Mouse (Mus musculus) spleen, postnatal 10 days (tissue): Measurements from ENCODE around the gene Arid3a.

Source experiments
- DNase-seq, 2 experiments: peaks; one replicate each; pipeline ENCODE4 v3.0.0; 2021 to 2022; ENCODE audit warnings: low spot score in 2 of 2

The Arid3a gene

DNA sequence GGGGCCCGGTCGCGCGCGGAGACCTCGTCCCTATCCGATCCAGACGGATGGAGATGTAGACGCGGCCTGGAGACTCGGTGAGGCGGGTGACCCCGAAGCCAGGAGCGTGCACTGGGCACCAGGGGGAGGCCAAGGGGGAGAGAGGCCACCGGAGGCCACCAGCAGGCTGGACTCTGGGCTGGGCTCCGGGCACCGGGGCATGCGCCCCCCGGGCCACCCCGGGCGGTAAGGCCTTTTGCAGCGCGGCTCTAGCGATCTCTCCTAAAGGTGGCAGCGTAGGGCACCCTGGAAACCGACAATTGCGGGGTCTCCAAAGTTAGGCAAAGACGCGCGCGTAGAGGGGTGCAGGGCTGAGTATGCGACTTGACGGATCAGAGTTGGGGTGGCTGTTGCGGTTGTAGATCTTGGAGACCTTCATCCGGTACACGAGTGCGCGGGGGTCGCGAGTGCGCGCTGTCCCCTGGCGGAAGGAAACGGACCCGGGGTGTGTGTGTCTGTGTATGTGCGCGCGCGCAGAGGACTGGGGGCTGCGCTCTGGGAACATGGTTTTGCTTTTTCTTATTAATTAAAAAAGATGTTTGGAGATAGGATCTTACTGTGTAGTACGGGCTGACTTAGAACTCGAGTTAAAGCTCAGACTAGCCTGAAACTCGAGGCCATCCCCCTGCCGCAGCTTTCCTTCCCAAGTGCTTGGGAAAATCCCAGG is 634 bp downstream of the Arid3a start:
- DNase-seq = peak; percentile 71 to 73

DNA sequence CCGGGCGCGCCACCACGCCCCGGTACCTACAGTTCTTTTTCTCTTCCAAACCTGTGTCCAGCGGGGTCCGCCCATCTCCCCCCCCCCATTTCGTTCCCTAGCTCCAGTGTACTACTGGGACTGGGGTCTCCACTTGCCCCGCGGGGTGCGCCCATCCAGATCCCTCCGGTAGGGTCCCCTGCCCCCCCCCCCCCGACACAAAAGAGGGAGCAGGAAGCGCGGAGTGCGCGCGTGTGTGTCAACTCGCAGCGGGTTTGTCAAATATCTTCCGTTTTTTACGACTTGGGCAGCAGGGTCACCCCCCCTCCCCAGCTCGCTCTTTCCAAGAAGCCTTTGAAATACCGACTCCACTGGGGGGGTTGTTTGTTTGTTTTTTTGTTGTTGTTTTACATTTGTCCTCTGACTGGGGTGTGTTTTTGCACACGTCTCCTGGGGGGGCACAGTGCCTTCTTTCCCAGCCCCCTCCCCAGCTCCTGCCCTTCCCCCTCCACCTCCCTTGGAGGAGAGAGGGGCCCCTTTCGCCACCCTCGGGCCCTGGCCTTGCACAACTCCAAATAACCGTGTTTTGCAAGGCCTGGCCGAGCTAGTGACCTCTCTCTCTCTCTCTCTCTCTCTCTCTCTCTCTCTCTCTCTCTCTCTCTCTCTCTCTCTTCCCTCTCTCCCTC is 1.3 kb downstream of the Arid3a start:
- peak in 1 of 2 experiments; percentile 57 for DNase-seq

DNA sequence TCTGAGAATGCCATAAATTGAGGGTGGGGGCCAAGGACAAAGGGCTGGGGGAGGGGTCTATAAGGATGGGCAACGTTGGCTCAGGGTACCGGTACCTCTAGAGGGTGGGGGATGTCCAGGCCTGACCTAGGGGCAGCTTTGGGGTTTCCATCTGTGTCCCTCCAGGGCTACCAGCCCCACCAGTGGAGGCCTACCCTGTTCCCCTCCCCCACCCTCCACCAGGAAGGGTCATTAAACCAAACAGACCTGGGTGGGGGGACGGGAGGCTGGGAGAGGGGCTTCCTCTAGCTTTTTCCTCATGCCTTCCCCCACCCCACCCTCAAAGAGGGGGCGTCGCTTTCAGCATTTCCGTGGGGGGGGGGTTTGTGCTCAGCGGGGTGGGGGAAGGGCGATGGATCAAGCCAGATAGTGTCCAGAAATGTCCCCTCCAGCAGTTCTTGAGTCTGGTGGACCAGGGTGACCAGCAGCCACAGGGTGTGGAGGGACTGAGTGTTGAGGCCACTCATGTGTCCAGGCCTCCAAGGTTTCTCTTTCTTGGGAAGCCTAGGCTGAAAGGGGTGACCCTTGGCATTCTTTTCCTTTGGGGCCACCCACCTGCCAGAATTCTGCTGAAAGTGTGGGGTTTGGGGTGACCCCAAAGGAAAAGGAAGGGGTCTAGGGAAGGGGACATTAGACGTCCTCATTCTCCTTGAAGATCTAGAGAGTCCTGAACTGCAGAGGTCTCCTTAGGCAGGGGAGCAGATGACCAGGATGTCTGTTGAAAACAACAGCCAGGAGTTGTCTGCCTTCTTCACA is 2.3 kb downstream of the Arid3a start:
- no peak for DNase-seq

DNA sequence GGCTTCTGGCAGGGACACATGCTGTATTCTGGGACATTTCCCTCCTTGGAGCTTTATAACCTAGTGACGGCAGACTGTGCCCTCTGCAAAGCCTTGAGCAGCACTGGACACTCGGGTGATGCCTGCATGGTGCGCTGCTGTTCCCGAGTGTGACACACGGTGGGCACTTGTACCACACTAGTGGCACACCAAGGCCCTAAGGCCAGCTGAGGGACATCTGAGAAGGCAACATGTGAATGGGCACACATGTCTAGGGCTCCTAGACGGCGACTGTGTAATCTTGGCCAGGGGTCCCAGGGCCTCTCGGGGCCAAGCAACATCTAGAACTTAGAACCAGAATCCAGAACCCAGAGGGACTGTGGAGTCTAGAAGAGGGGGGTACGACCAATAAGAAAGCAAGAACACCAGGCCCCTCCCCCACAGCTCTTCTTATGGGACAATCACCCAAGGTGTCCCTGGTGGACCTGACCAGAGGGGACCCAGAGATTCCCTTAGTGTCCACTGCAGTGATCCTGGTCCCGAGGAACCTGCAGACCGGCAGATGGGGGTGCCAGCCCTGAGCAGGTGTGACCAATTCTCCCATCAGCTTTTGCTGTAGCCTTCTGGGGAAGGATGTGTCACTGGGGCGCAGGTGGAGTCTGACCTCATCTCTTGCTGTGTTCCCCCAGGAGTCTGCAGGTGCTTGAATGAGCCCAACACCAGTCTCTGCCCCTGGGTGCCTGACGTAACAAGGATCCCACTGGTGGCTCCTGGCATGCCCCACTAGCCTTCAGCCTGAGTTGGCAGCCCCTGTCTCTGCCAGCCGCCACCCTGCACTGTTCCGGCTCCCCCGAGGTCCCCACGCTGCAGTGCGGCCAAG is 3.4 kb downstream of the Arid3a start:
- no peak for DNase-seq

DNA sequence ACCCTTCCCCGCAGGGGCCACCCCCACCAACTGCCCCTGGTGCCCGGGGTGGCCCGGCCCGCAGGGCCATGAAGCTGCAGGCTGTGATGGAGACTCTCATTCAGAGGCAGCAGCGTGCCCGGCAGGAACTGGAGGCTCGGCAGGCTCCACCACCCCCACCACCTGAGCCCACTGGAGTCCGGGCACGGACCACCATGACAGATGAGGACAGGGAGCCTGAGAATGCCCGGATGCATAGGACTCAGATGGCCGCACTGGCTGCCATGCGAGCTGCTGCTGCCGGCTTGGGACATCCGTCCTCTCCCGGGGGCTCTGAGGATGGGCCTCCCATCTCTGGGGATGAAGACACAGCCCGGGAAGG is 4.0 kb downstream of the Arid3a start:
- DNase-seq = no peak

DNA sequence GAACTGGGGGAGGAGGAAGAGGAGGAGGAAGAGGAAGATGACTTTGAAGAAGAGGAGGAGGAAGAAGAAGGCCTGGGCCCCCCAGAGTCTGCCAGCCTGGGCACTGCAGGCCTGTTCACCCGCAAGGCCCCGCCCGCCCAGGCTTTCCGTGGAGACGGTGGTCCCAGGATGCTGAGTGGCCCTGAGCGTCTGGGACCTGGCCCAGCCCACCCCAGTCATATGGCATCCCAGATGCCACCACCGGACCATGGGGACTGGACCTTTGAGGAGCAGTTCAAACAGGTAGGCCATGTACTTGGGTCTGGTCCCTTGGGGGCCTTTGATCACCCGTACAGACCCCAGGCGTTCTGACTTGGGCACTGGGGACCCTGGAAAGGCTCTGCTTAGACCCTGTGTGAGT is 5.0 kb downstream of the Arid3a start:
- DNase-seq = no peak

DNA sequence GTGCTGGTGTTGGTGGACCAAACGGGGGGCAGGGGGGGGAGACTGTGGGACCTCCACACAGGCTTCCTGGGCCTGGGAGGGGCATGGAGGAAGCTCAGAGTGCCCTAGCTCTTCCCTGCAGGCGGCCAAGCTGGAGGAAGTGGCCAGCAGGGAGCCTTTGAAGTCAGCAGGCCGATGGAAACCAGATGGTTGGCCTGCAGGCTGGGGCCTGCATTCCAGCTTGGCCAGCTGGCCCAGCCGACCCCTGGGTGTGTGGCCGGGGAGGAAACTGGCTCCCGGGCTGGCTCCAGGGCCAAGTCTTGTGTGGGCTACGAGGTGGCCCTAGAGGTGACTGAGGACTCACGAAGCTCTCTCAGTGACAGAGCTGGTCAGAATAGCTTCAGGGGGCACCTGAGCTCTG is 5.9 kb downstream of the Arid3a start:
- DNase-seq = no peak

DNA sequence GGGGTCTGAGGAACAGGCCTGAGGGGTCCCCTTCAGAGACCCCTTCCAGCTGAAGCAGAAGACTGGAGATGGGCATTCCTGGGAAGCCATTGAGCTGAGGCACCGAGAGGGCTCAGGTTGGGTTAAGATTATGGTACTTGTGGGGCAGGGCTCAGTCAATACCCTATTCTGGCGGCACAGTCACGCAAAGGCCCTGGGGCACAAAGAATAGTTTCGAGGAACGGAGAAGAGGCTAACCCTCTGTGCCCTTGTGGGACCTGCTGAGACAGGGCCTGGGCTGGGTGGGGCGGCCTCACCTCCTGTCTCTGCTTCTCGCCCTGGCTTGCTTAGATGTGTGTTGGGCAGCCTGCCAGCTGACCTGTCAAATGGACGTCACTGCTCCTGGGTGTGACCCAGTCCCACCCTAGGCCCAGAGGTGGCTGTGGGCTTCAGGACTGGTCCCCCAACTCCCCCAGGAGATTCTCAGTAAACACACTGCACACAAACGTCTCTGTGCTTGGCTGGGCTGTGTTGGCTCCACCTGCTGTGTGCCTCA is 6.4 kb downstream of the Arid3a start:
- peak in 1 of 2 experiments; percentile 52 for DNase-seq

DNA sequence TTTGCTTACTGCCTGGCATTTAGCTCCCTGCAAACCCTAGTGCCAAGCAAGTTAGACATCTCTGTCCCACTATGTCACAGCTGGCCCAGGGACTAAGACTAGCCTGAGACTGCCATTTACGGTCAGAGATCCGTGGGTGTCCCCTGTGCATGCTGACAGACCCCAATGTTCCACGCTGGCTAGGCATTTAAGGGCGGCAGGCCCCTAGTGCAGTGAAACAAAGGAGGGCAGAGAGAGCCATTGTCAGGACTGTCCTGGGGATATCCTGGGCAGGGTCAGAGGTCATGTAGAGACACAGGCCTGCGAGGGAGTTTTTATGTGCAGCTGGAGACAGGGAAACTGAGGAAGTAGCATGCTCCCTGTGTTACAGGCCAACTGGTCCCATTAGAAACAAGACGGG is 7.0 kb downstream of the Arid3a start:
- DNase-seq = no peak

DNA sequence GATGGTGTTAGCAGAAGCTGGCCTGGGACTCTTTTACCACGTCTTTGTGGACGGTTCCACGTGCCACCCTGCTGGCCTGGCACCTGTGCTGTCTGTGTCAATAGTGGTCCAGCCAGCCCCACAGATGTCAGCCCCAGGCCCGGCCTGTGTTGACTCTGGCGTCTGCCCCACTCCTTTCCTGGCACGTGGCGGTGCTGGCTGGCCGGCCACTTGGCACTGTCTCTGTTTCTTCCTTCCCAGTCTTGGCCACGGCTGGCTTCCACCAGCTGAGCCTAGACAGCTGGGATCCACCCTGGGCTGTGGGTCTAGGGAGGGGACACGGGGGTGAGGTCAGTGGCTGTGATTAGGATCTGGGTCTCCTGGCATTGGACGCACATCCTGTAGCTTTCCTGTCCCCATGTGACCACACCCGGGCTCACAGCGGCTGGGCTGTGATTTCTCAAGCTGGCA is 7.5 kb downstream of the Arid3a start:
- peak in 1 of 2 experiments; percentile 50 for DNase-seq

DNA sequence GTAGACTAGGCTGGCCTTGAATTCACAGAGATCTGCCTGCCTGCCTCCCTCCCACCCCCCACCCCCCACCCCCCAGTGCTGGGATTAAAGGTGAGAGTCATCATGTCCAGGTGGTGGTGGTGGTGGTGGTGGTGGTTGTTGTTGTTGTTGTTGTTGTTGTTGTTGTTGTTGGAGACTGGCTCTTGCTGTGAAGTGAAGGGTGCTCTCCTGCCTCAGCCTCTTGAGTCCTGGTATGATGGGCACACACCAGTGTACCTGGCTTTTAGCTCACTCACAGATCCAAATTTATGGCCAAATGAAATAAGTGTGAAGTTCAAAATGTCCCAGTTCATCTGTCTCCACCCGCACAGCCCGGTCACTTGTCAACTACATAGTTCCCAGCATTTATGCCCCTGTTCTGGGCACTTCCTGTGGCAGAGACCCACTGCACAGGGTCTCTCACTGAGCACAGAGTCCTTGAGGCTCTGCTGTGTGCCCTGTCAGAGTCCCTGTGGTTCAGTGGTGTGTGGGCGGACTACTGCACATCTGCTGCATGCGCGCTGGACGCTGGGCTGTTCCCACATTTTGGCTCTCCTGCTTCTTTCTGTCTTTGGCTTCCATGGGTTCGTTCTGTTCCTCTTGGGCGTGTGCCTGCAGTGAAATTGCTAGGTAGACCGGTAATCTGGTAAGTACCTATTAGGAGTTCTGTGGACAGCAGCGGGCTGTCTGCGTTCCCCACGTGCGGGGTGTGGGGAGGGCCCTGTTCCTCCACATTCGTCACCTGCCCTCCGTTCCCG is 8.1 kb downstream of the Arid3a start:
- no peak for DNase-seq

DNA sequence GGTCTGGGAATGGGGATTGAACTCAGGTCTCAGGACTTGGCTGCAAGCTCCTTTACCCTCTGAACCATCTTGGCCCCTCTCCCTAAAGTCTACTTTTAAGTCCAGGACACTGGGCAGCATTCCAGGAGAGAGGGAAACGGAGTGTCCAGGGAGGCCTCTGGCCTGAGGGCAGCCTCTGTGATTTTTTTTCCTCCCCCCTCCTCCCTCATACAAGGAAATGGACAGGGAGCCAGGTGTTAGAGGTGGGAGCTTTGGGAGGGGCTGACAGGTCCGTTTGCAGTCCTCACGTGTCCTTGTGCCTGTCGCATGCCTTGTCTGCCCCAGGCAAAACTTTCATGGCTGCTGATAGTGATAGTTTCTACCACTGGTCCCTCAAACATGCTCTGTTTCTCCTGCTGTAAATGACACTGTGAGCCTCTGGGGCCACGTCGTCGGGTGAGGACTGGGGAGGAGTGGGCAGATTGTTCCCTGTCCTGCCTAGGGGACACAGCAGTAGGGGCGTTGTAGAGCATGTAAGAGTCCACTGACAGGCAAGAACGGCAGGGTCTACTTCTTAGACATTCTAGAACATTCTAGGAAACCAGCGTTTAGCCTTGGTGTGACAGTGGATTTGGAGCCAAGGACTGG is 9.6 kb downstream of the Arid3a start:
- DNase-seq = no peak

DNA sequence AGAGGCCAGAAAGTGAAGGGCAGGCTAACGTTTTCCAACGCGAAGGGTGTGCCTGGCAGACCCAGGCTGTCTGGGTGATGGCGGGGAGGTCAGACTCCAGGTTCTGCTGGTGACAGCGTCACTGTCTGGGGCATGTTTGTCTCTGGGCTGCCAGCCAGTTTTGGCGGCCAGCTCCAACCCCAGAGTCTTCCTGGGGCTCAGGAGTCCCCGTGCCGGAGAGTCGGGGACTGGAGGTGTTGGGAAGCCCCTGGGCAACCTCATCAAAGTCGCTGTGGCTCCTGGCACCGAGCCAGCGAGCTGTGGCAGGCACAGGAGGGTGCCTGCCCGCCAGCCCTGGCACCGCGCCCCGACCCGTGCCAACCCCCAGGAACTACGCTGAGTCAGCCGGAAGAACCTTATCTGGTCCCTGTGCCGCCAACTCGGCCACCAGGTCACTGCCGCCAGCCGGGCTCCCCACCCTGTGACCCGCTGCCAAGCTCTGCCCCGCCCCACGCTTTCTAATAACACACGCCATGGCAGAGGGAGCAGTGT is 10.1 kb downstream of the Arid3a start:
- DNase-seq = peak; percentile 89 to 92

DNA sequence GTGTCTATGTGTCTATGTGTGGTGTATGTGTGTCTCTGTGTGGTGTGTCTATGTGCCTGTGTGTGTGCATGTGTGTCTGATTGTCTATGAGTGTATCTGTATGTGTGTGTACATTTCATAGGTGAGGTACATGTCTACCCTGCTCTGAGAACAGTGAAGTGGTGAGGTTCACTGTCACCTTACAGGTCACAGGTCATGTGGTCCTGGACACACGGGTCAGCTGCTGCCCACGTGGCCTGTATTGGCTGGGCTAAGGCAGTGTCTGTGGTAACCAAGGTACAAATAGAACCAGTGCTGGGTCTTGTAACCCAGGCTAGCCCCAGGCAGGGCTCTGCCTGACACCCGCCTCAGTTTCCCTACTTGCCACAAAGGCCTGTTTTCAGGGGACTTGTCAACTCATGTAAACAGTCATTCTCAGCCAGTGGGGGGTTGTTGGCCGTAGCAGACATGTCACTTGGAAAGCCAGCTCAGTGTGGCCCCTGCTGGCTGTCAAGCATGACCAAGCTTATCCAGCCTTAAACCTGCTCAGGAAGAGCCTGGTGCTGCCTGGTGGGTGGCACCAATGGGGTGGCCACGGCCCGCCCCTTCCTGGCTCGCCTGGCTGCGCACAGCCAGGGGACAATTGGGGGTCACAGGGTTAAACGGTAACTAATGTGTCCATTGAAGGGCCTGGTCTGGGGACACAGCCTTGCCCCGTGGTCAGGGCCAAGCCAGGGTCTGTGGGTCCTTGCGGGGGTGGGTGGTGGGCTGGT is 11.1 kb downstream of the Arid3a start:
- peak in 1 of 2 experiments; percentile 48 for DNase-seq

DNA sequence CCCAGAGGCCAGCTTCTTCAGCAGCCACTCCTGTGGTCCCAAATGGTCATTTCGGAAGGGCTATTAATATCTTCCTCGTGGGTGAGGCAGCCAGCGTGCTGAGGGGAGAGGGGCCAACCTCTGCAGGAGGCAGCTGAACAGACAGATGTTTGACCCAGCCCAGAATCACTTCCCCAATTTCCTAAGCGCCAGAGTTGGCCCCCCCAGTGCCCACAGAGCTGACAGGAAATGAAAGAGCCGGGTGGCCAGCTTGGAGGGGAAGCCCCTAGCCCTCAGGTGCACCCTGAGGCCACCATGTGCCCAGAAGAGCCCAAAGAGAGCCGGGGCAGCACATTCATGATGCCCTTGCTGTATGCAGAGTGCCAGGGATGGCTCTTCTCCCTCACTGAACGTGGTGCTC is 13.9 kb downstream of the Arid3a start:
- DNase-seq = peak in 1 of 2 experiments; percentile 82

DNA sequence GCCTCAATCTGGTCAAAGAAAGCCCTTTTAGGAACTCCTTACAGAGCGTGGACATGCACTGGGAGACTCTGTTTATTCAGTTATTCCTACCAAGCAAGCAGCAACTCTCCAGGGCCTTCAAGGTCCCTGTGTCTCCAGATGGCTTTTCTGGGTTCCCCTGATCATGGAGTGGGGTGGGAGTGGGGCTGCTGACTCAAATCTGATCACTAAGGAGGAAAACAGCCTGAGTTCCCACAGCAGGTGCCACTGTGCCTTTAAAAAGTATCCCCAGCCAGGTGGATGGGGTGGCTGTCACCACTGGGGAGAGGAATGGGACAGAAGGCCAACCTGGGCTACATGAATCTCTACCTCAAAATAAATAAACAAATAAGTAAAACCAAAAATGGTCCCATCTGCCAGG is 16.1 kb downstream of the Arid3a start:
- no peak for DNase-seq

DNA sequence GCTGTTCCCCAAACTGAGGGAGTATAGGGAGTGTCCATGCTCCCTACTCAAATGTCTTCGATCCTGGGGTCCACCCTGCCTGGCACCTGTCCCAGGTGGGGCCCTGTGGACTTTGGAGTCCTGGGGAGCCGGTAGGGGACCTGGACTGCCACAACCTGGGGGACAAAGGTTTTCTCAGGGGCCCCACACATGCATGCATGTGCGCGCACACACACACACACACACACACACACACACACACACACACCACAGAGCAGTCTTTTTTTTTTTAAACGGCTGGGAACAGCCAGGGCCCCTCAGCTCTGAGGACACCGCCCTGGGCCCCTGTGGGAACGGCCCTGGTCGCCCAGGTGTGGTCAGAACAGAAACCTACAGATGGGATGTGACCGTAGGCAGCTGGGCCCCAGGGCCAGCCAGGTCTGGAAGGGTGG is 16.6 kb downstream of the Arid3a start:
- peak in 1 of 2 experiments; percentile 29 for DNase-seq

DNA sequence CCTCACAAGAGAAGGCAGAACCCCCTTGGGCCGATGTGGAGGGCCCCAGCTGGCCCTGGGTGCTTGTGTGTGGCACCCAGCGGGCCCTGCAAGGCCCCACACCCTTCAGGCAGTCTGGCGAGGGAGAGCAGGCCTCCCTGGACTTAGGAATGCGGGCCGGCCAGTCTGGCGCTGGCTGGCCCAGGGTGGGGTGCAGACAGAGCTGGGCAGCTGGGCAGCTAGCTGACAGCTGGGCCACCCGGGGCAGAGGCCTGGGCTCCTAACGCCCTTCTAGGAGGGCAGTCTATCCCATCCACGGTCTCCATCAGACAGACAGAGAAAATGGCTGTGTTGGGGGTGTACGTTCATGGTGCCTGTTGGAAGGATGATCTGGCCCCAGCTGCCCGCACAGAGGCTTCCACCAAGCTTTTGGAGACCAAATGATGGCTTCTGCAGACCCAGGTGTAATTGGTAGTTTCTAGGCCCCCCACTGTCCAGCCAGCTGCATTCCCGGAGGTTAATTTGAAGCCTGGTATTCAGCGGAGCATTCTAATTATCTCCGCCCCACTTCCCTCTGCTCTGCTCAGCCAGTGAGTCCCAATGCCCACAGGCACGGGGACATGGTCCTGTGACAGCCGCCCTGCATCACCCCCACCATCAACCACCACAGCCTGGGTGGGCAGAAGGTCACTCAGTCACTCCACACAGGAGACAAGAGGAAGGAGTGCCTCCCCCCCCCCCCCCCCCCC is 18.8 kb downstream of the Arid3a start:
- no peak for DNase-seq
